Mouse (Mus musculus): ENCODE results near the gene Mkrn2. TPM values are rescaled to one million over a fixed set of nuclear protein-coding genes. Genes with fewer than 3 reads are reported as not detected.
A peak's percentile ranks its signal among the peaks of the same experiment; 100 is the strongest.

Gene Mkrn2
- polyA plus RNA-seq (2016; fragmentation: Nextera tagmentation; extraction: Ambion mirVana) = 27.4 and 28.9 TPM in 2 replicates

DNA sequence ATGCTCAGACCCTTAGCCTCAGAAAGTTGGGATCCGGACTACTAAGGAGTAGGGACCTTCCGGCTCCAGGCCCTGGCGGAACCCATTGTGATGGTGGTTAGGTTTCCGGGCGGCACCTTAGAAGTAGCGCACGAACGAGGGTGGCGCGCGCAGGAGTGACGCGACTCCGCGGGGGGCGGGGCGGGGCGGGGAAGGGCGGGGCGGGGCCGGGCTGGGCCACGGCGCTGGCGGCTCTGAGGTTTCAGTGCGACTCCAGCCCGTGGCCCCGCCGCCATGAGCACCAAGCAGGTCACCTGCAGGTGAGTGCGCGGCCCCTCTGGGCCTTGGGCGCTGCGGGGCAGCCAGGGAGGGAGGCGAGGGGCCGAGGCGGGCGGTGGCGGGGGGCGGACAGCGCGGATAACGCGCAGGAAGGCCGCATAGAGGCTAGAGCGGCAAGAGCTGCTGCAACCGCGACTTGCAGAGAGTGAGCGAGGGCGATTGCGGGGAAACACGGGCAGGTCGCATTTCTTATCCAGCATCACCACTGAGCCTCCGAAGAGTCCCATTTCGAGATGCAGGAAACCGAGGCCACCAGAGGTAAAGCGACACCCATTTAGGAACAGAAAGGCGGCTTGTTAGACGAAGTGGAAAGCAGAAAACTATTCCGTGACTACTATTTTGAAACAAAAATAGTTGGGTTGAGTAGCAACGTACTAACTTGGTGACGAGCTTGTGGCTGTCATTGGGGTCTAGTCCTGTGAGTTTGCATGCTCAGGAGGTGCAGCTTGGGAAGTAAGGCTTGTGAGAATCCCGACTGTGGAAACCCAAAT is at the start of gene Mkrn2:
Mkrn2 (plus strand) TSS at position 188 of the 809 bp plus-strand sequence.
- no peaks in the 10 kb centered on the region for H3K36me3 ChIP-seq
- H3K4me1 ChIP-seq = peaks cover 8% of the 10 kb centered on the region
- WGBS = under 1% methylated on average over 61 of the region's 61 CpGs
- H3K9ac ChIP-seq = peak within 1 kb of the TSS; percentile 88
- peak within 1 kb of the TSS; percentile 92 for H3K4me3 ChIP-seq
- H3K4me2 ChIP-seq (replicated peaks) = peak within 1 kb of the TSS; percentile 75
- H3K27me3 ChIP-seq = no peaks in the 10 kb centered on the region
- peak within 1 kb of the TSS; percentile 72 for H3K27ac ChIP-seq
- ATAC-seq (ENCODE audit: low FRiP score) = peak; percentile 93
- H3K9me3 ChIP-seq (replicated peaks) = no peaks in the 10 kb centered on the region

DNA sequence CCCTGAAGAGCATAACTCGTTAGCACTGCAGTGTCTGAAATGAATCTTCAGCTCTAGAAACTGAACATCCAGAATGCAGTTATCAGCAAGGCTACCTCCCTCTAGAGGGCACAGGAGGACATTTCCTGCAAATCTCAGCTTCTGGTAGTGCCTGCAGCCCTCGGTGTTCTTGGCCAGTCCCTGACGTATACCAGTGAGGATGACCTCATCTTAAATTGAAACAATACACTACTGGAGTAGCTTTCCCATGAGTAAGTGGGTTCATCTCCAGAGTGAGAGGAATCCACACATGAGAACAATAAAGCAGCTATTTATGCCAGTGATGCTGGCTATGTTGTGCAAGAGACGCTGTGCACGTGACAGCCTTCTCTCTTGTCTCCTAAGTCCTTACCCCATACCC is 46.2 kb upstream of the Mkrn2 start:
- Histone ChIP-seq H3K27me3 (no peaks in the 10 kb centered on the region), H3K4me2 (replicated peaks) (no peak overlapping the region), H3K9me3 (replicated peaks) (no peaks in the 10 kb centered on the region), H3K4me3 (no peak overlapping the region), H3K9ac (no peak overlapping the region), H3K4me1 (no peaks in the 10 kb centered on the region), H3K27ac (no peak overlapping the region), H3K36me3 (peaks cover 72% of the 10 kb centered on the region)
- whole genome bisulfite sequencing = 85% methylated on average over 5 of the region's 5 CpGs
- ATAC-seq (ENCODE audit: low FRiP score) = no peak

DNA sequence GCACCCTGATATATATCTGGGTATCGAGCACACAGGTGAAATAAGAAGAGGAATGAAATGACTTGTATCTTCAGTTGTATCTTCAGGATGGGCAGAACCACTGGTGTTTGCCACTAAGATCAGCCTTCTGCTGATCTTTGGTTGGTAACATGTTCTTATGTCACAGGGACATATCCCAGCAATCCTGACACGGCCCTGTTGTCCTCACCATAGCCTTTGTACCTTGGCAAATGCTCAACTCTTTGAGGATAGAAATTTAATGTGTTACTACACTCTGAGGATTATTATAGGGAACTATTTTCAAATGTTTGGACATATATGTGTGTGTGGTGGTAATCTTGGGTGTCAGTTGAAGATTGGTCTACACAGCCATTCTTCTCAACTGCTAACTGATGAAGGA is 43.5 kb upstream of the Mkrn2 start:
- Histone ChIP-seq H3K9ac (no peak overlapping the region), H3K4me2 (replicated peaks) (no peak overlapping the region), H3K27me3 (no peaks in the 10 kb centered on the region), H3K4me3 (no peak overlapping the region), H3K9me3 (replicated peaks) (no peaks in the 10 kb centered on the region), H3K36me3 (peaks cover 83% of the 10 kb centered on the region), H3K4me1 (no peaks in the 10 kb centered on the region), H3K27ac (no peak overlapping the region)
- 97% methylated on average over 2 of the region's 2 CpGs for WGBS
- no peak for ATAC-seq (ENCODE audit: low FRiP score)

DNA sequence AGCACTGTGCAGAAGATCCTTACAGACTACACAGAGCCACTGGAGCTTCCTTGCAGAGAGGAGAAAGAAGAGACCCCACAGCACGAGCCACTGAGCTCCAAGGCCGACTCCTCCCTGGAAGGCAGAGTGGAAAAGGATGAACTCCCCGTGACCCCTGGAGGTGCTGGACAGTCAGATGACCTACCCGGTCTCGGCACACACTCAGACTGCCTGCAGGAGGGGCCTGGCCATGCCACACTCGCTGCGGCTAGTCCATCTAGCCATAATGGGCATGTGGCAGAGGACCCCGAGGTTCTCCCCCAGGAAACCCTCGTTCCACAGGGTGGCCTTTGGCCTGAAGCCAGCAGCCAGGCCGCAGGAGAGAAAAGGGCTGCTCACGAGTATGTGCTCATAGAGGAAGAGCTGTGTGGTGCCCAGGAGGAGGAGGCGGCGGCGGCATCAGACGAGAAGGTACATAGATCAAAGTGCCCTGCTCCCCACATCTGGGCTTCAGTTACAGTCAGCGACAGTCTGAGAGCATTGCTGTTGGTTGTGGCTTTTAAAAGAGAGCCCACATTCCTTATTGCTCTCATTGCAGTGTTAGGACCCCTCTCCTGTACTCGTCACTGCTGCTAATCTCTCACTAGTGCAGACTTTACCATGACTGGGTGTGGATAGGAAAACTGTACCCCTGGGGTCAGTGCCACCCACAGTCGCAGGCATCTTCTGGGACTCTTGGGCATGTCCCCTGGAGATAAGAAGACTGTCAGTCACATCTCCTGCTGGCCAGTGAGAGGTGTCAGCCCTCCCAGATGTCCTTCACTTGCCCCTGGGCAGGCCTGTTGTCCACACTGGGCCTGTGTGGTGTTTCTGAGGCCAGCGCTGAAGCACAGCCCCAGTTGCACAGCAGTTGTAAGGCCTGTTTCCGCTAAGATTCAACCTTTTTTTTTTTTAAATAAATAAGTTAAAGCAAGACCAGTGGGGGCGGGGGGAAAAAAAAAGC is 41.8 kb upstream of the Mkrn2 start:
- 82% methylated on average over 21 of the region's 21 CpGs for WGBS
- Histone ChIP-seq H3K27me3 (no peaks in the 10 kb centered on the region), H3K4me1 (no peaks in the 10 kb centered on the region), H3K9me3 (replicated peaks) (no peaks in the 10 kb centered on the region), H3K36me3 (peaks cover 74% of the 10 kb centered on the region), H3K9ac (no peak overlapping the region), H3K4me2 (replicated peaks) (no peak overlapping the region), H3K27ac (no peak overlapping the region), H3K4me3 (no peak overlapping the region)
- no peak for ATAC-seq (ENCODE audit: low FRiP score)

DNA sequence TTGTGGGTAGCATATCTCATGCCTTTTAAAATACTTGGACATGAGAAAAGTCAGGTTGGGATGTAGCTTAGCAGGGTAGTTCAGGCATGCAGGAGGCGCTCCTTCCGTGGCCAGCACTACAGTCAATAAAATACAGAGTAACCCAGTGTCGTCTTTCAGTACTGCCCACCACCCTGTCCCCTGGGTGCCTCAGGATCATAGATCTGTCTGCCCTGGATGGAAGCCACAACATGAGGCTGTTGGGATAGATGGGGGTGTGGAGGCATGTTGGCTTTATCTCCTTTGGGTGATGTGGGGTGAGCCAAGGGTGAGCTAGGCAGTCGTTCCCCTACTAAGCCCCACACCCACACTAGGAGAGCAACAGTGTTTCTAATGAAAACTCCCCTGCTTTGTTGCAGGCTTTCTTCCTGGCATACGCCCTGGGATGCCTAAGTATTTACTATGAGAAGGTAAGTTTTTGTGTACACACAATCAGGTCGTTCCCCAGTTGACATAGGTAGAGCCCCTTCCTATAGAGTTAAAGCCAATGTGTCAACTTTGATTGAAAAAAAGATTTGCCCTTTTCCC is 36.1 kb upstream of the Mkrn2 start:
- Histone ChIP-seq H3K4me3 (no peak overlapping the region), H3K36me3 (peaks cover 76% of the 10 kb centered on the region), H3K27me3 (no peaks in the 10 kb centered on the region), H3K4me1 (no peaks in the 10 kb centered on the region), H3K9me3 (replicated peaks) (no peaks in the 10 kb centered on the region), H3K4me2 (replicated peaks) (no peak overlapping the region), H3K27ac (no peak overlapping the region), H3K9ac (no peak overlapping the region)
- WGBS = 91% methylated on average over 6 of the region's 6 CpGs
- no peak for ATAC-seq (ENCODE audit: low FRiP score)

DNA sequence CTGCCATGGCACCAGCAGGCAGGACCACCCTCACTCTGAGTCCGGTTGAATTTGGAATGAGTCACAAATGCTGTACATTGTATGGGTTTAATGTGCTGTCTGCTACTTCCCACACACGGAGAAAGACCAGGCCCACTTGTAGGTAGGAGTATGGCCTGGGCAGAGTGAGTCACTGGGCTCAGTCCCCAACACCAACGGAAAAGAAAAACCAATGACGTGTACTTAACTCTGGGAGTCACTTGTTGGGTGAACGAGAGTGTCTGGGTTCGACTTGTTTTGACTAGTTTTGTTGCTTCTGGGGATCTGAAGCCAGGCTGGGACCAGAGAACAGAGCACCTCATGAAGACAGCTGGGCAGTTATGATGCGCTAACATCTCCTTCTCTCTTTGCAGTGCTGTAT is 27.5 kb upstream of the Mkrn2 start:
- WGBS = 92% methylated on average over 7 of the region's 7 CpGs
- Histone ChIP-seq H3K4me3 (no peak overlapping the region), H3K4me2 (replicated peaks) (no peak overlapping the region), H3K27ac (no peak overlapping the region), H3K27me3 (no peaks in the 10 kb centered on the region), H3K9me3 (replicated peaks) (no peaks in the 10 kb centered on the region), H3K9ac (no peak overlapping the region), H3K36me3 (peaks cover 85% of the 10 kb centered on the region), H3K4me1 (no peaks in the 10 kb centered on the region)
- ATAC-seq (ENCODE audit: low FRiP score) = no peak

DNA sequence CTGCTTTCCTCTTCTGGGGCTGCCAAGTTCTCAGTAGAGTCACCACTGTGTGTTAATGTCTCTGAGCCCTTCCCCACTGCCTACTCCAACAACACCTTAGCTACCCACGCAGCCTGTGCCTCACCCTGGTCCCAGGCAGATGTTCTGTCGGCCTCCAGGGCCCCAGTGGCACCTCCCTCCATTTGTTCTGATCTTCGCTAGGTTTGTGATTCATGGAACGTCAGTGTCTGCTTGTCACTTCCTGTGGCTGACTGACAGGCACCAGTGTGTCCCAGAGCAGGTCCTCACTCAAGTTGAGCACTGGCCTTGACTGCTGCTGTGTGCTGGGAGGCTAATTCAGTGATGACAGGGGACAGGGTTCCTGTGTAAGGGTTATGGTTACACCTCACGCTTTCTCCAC is 24.3 kb upstream of the Mkrn2 start:
- no peak overlapping the region for H3K27ac ChIP-seq
- H3K27me3 ChIP-seq = no peaks in the 10 kb centered on the region
- ATAC-seq (ENCODE audit: low FRiP score) = no peak
- no peak overlapping the region for H3K4me2 ChIP-seq (replicated peaks)
- no peak overlapping the region for H3K4me3 ChIP-seq
- H3K9ac ChIP-seq = no peak overlapping the region
- H3K36me3 ChIP-seq = peaks cover 67% of the 10 kb centered on the region
- WGBS = 88% methylated on average over 5 of the region's 5 CpGs
- no peaks in the 10 kb centered on the region for H3K9me3 ChIP-seq (replicated peaks)
- H3K4me1 ChIP-seq = no peaks in the 10 kb centered on the region

DNA sequence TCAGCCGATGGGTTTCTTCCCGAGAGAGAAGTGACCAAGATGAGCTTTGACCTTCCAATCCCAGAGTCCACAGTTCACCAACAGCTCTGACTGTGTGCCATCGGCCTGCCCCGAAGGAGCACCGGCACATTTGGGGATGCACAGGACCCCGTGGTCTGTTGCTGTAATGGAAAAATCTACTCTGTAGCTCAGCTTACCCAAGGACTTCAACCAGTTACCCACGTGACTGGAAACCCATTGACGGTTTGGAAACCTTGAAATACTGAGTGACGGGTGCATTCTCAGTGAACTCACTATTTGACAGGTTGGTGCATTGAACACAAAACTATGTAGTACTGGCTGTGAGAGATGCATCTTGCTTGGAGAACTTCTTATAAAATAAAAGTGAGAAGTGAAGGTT is 23.8 kb upstream of the Mkrn2 start:
- Histone ChIP-seq H3K9me3 (replicated peaks) (no peaks in the 10 kb centered on the region), H3K9ac (no peak overlapping the region), H3K36me3 (peaks cover 65% of the 10 kb centered on the region), H3K4me1 (no peaks in the 10 kb centered on the region), H3K27me3 (no peaks in the 10 kb centered on the region), H3K4me2 (replicated peaks) (no peak overlapping the region), H3K27ac (no peak overlapping the region), H3K4me3 (no peak overlapping the region)
- no peak for ATAC-seq (ENCODE audit: low FRiP score)
- WGBS = 91% methylated on average over 9 of the region's 9 CpGs

DNA sequence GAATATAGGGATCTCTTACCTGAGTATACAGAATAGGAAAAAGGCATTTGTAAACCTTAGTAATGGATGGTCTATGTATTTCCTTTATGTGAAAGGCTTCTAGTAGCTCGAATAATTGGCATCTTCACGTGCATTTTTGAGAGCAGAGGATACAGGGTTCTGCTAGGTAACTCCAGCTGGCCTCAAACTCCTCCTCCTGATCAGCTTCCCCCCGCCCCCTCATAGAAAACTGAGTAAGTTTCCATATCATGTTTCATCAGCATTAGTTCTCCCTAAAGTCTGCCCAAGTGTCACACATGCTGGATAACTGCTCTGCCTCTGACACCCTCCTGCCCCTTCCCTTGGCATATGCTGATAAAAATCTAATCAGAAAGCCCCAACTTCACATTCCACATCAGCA is 20.9 kb upstream of the Mkrn2 start:
- no peak overlapping the region for H3K9ac ChIP-seq
- H3K27me3 ChIP-seq = no peaks in the 10 kb centered on the region
- no peak overlapping the region for H3K27ac ChIP-seq
- peaks cover 45% of the 10 kb centered on the region for H3K36me3 ChIP-seq
- no peaks in the 10 kb centered on the region for H3K4me1 ChIP-seq
- H3K9me3 ChIP-seq (replicated peaks) = no peaks in the 10 kb centered on the region
- 86% methylated on average over 3 of the region's 3 CpGs for WGBS
- no peak overlapping the region for H3K4me3 ChIP-seq
- H3K4me2 ChIP-seq (replicated peaks) = no peak overlapping the region
- ATAC-seq (ENCODE audit: low FRiP score) = no peak

DNA sequence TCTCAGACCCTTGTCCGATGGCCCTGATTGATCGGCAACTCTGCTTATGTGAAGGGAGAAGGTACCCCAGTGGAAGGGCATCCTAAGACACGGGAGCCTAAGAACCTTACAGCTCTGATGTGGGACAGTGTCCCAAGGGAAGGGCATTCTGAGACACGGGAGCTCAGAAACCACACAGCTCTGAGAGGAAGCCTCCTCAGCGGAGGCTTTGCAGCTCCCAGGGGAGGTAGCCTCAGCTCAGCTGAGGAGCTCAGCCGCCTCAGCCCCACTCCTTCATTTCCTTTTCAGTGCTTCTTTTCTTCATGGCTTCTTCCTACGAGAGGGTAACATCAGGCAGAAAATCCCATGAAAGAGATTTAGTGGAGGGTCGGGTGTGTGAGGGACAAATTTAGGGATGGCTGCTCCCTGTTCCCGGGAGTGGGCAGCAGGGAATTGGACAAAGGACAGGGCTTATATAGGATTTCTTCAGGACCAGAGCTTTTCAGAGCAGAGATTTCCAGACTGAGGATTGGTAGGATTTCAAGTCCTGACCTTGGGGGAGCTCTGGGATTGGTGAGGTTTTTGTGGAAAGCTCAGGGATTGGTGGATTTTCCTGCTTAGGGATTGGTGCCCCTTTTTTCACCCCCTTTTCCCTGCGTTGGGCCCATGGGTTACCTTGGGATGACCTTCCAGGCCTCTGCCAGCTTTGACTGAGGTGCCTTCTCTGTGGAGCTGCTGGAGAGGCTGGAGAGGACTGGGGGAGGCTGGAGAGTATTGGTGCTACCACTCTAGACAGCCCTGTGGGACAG is 19.2 kb upstream of the Mkrn2 start:
- no peak for ATAC-seq (ENCODE audit: low FRiP score)
- H3K27me3 ChIP-seq = no peaks in the 10 kb centered on the region
- 82% methylated on average over 10 of the region's 10 CpGs for WGBS
- H3K4me3 ChIP-seq = no peak overlapping the region
- no peaks in the 10 kb centered on the region for H3K4me1 ChIP-seq
- H3K4me2 ChIP-seq (replicated peaks) = no peak overlapping the region
- H3K9ac ChIP-seq = no peak overlapping the region
- no peaks in the 10 kb centered on the region for H3K9me3 ChIP-seq (replicated peaks)
- H3K27ac ChIP-seq = no peak overlapping the region
- H3K36me3 ChIP-seq = peaks cover 29% of the 10 kb centered on the region

DNA sequence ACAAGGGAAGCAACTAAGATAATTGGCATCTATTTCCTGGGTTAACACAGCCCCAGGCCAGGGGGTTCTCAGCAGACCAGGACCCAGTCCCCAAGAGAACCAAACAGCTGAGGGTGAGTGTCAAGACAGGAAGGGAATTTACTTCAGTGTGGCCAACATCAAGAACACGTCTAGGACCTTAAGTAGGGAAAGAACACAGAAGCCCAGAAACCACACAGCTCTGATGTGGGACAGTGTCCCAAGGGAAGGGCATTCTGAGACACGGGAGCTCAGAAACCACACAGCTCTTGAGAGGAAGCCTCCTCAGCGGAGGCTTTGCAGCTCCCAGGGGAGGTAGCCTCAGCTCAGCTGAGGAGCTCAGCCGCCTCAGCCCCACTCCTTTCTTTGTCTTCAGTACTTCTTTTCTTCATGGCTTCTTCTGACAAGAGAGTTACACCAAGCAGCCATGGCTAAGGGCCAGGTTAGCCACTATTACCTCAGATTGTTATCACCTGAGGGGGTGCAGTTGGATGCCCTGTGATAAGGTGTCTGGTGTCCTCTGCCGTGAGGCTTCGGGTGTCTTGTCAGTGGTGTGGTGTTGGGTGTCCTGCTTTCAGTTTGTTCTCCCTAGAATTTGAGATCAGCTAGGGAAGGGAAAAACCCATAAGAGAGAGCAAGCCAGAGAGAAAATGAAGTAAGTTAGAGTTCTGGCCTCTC is 18.1 kb upstream of the Mkrn2 start:
- Histone ChIP-seq H3K4me2 (replicated peaks) (no peak overlapping the region), H3K9me3 (replicated peaks) (no peaks in the 10 kb centered on the region), H3K36me3 (peaks cover 18% of the 10 kb centered on the region), H3K4me3 (no peak overlapping the region), H3K9ac (no peak overlapping the region), H3K4me1 (no peaks in the 10 kb centered on the region), H3K27ac (no peak overlapping the region), H3K27me3 (no peaks in the 10 kb centered on the region)
- 84% methylated on average over 6 of the region's 6 CpGs for WGBS
- ATAC-seq (ENCODE audit: low FRiP score) = no peak
